Mouse (Mus musculus) retina, embryonic 14.5 days (tissue): ENCODE data around the gene Ptpn9.
"Not testable (repeated sequence)": the region's sequence is repeated elsewhere in the genome, so short reads cannot be mapped to it uniquely, and the experiment has no call there.

Experiments used
- DNase-seq: peaks from one replicate; pipeline ENCODE4 v3.0.0-alpha.2; 2015; ENCODE audit warnings: low spot score

Ptpn9 gene

GRCm38 (mm10) chr9:56994286-56995197 is at the start of gene Ptpn9:
TSS of gene Ptpn9 (plus strand) at chr9:56994923.
- DNase-seq: peak; percentile 92

- peak; percentile 68 for DNase-seq
Measured at GRCm38 (mm10) chr9:56947481-56947880, 47.2 kb upstream of the Ptpn9 start.

DNA sequence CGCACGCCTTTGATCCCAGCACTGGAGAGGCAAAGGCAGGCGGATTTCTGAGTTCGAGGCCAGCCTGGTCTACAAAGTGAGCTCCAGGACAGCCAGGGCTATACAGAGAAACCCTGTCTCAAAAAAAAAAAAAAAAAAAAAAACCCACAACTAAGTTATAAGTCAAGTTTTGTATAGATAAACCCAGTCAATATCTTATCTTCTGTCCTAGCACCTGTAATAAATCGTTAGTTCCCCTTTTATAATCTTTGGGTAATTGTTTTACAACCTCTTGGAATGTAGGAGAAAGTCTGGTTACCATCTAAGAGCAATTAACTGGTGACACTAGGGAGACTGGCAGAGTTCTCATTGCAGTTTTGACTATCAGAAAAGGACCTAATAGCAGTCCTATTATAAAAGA is 46.0 kb upstream of the Ptpn9 start:
- not testable (repeated sequence) for DNase-seq

GRCm38 (mm10) chr9:56949767-56950166 is 45.0 kb upstream of the Ptpn9 start:
- no peak for DNase-seq

DNA sequence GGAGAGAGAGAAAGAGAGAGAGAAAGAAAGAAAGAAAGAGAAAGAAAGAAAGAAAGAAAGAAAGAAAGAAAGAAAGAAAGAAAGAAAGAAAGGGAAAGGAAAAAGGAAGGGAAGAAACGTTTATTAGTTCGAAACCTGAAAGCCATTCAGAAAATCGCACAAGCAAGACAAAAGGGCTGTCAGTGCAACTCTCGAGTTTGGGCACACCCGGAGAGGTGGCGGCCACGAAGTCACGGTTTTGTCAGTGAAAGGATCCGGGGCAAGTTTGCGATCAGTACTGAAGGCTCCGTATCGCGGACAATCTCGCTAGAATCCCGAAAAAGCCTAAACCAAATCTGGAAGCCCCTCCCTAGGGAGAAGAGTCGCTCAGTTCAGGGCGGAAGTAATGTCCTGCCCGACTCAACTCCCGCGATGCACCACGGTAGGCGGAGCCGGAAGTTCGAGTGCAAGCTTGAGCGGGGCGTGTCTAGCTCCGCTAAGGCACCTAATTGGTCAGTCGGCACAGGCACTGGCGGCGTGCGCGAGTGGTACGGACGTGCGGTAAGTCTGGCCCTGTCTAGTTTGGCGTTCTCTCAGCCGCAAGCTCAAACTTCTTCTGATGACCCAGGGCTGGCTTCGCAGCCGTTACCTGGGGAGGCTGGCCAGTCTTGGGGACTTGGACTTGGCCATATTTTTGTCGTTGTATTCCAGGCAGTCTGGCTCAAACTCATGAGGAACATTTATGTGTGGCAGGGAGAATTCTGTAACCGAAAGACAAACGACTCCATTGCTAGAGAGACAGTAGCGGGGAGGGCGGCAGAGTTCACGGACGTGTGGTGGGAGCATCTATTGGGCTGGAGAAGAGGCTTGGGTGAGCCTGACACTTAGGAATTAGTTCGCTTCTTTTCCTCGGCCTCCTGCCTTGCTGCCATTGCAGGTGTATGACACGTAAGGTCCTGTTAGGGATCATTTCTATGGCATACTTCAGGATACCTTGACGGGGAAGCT is 44.0 kb upstream of the Ptpn9 start, which contains the start of gene Snupn:
TSS of gene Snupn (plus strand) at position 465 of the 987 bp plus-strand sequence.
- peak; percentile 98 for DNase-seq

- no peak for DNase-seq
Measured at GRCm38 (mm10) chr9:56953562-56953961, 41.2 kb upstream of the Ptpn9 start.

DNA sequence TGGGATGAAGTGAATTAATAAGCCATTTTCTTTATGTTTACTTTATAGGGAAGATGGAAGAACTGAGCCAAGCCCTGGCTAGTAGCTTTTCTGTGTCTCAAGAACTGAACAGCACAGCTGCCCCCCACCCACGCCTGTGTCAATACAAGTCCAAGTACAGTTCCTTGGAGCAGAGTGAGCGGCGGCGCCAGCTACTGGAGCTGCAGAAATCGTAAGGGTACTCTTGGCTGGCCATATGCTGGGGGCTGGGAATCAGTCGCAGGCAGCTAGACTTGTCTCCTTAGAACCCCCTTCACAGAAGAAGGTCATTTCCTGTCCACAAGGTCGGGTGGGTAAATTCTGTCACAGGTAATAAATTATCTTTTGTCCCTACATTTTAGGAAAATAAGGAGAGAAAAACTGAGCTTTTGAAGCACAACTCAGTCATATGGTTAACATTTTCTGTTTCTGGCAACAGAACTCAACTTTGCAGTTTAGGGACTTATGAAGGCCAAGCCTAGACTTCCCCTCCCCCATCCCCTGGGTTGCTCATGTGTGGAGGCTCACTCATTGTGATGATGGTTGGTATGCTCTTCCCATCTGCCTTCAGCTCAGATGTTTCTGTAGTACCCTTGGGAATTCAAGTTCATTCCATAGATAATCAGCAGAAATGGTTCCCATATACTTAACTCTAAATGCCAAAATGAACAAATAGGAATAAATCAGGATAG is 37.6 kb upstream of the Ptpn9 start:
- DNase-seq: no peak

GRCm38 (mm10) chr9:56958689-56959088 is 36.0 kb upstream of the Ptpn9 start:
- no peak for DNase-seq

- DNase-seq: no peak
Measured at GRCm38 (mm10) chr9:56961591-56961990, 33.1 kb upstream of the Ptpn9 start.

DNA sequence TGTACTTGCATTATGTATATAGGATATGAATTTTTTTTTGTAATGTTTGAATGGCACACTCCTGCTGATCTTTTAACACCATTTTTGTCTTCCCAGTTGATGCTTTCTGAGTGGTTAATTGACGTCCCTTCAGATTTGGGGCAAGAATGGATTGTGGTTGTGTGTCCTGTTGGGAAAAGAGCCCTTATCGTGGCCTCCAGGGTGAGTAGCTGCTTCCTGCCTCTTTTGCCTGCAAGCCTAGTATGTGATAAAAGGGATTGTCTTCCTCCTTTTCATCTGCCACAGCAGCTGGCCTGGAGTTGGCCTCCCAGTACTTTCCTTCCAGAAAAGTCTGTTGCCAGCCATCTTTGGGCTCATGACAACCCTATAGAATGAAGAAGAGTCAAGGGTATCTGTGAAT is 24.6 kb upstream of the Ptpn9 start:
- no peak for DNase-seq

GRCm38 (mm10) chr9:56973960-56974524 is 20.7 kb upstream of the Ptpn9 start:
- DNase-seq: no peak

- DNase-seq: no peak
Measured at GRCm38 (mm10) chr9:56975199-56975598, 19.5 kb upstream of the Ptpn9 start.

- DNase-seq: no peak
Measured at GRCm38 (mm10) chr9:56980186-56980585, 14.5 kb upstream of the Ptpn9 start.

DNA sequence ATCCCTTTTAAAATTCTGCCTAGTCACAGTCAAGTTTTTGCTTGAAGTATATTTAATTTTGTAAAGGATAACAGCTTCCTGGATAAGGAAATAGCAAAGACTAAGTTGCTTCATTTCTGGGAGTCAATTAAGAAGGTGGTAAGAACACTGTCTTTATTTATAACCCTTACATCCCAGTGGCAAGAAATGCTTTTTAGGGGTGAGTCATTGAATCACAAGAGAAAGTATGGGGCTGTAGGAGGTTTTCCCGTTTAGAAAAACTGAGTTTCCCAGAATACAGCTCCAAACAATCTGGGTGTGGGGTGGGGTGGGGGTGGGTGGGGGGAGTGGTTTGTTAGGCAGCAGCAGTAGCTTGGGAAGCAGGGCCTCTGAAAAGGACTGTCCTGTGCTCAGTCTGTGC is 13.2 kb upstream of the Ptpn9 start:
- DNase-seq: no peak

DNA sequence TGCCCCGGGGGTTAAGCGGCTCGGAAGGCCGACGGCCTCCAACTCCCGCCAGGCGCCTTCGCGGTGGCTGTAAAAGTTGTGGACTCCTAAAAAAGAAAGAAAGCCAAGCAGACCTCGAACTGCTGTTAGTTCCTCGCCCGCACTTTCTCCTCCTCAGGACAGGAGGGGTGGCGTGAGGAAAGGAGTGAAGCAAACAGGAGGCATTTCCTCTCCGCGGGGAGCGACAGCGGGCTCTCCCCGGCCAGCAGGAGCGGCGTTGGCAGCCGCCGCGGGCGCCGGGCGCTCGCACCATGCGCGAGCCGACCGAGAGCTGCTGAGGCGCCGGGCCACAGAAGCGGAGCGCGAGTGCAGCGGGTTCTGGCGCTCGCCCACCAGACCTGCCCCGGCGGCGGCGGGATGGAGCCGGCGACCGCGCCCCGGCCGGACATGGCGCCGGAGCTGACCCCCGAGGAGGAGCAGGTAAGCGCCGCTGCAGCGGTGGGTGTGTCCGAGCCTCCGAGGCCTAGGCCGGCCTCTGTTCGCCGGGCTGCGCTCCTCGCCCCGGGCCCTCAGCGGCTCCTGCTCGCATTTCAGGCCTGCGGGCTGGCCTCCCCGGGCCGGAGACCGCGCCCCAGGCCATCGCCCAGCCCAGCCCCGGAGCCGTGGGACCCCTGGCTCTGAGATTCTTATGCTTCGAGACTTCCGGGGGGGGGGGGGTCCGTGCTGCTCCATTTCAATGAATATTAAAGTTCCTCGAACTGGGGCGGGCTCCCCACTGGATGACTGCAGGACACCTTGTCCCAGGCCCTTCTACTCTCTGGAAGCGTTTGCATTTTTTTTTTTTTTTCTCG is 690 bp downstream of the Ptpn9 start:
- DNase-seq: peak; percentile 71

DNA sequence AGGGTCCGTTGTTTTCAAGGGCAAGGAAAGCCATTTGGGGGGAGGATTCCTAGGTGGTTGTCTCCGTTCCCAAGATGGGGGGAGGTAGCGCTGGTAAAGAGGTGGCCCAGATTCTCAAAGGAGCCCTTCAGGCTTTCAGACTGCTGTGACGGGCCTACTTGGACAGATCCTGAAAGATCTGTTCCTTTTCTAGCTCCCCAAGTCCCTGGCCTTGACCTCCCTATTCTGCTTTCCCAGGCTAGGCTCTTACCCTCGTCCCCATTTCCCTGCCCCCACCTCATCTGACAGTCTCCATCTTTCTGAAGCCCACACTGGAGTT is 1.3 kb downstream of the Ptpn9 start:
- peak; percentile 55 for DNase-seq

DNA sequence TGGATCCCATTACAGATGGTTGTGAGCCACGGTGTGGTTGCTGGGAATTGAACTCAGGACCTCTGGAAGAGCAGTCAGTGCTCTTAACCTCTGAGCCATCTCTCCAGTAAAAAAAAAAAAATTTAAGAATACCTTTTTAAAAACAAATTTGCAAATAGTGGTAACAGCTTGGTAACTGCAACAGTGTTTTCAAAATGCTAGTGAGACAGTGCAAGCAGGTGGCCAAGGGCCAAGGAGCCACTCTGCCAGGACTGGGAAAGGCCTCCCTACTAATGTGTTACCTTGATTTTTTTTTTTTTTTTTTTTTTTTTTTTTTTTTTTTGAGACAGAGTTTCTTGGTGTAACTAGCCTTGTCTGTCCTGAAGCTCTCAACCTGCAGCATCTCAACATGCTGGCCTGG is 2.5 kb downstream of the Ptpn9 start:
- DNase-seq: not testable (repeated sequence)

- DNase-seq: no peak
Measured at GRCm38 (mm10) chr9:57003011-57003410, 8.3 kb downstream of the Ptpn9 start.

- DNase-seq: no peak
Measured at GRCm38 (mm10) chr9:57012393-57012792, 17.7 kb downstream of the Ptpn9 start.

GRCm38 (mm10) chr9:57012895-57013294 is 18.2 kb downstream of the Ptpn9 start:
- DNase-seq: no peak

- no peak for DNase-seq
Measured at GRCm38 (mm10) chr9:57013756-57014155, 19.0 kb downstream of the Ptpn9 start.
